Mouse (Mus musculus): ENCODE data around the gene Cops8.

DNA sequence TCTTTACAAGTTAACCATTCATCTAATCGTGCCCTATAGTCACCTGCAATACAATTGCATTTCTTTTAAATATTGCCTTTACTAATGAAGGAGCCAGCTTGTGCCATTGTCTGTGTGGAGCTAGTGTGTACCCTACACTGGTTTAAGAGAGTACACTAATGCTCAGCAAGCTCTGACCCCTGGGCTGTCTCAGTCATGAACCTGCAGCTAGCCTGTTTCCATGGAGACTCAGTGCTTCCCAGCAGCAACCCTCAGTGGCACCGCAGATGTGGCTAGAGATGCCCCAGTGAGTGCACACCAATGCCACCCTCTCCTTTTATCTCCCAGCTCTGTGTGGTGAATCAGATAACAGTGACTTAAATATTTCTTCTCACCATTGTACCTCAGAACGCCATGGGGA, 27.9 kb upstream of the Cops8 start:
- no peak for TF ChIP-seq POLR2A (IDR thresholded peaks at IDR 0.05; ENCODE audit: low read depth, low read length)
- TF ChIP-seq CTCF (IDR thresholded peaks at IDR 0.05; ENCODE audit: extremely low read depth, insufficient read length, insufficient replicate concordance, low read depth, low read length) = no peak
